Mouse (Mus musculus) inflammation-experienced regulatory T-cells, adult 16 weeks (primary cell): ENCODE results near the gene Sdhd. TPM values are rescaled to one million over a fixed set of nuclear protein-coding genes. Genes with fewer than 3 reads are reported as not detected.

Source experiments
- polyA plus RNA-seq: library from polyadenylated mRNA; unstranded; fragments of 100-300 nt; shearing (Covaris generic); gene quantifications from one replicate; pipeline ENCODE4 v1.2.1, GENCODE M21; 2017

Gene Sdhd
- polyA plus RNA-seq, result 183 TPM

GRCm38 (mm10) chr9:50603189-50603997, at the start of gene Sdhd, which contains the start of gene Timm8b:
Sdhd (minus strand) TSS chr9:50603812.
Timm8b (plus strand) TSS chr9:50603910.

GRCm38 (mm10) chr9:50616766-50617603, 13.4 kb upstream of the Sdhd start, which contains the start of the genes Pih1d2 and Nkapd1:
Pih1d2 (plus strand) TSS chr9:50617321.
Nkapd1 (minus strand) TSS chr9:50617464.

GRCm38 (mm10) chr9:50561145-50561917, 42.3 kb downstream of the Sdhd start, which contains the start of gene Tex12:
Tex12 (minus strand) TSS chr9:50561325.

GRCm38 (mm10) chr9:50555094-50555446, 48.5 kb downstream of the Sdhd start, which contains the start of gene Bco2:
Bco2 (minus strand) TSS chr9:50555181.

GRCm38 (mm10) chr9:50554241-50555093, 49.1 kb downstream of the Sdhd start, which contains the start of gene Il18:
Il18 (plus strand) TSS chr9:50554827.

Other genes starting within 250 kb of the Sdhd start
- not detected for gene Plet1, start 109.3 kb downstream of the Sdhd start, polyA plus RNA-seq
- gene Pts, start 75.1 kb downstream of the Sdhd start, polyA plus RNA-seq, result 154 TPM
- 7.0 TPM for gene Il18, start 49.0 kb downstream of the Sdhd start, polyA plus RNA-seq
- gene Bco2, start 48.6 kb downstream of the Sdhd start, polyA plus RNA-seq, result 1.7 TPM
- gene Tex12, start 42.5 kb downstream of the Sdhd start, polyA plus RNA-seq, result not detected
- gene Timm8b, start 98 bp upstream of the Sdhd start, polyA plus RNA-seq, result 95.1 TPM
- 0.40 TPM for gene Pih1d2, start 13.5 kb upstream of the Sdhd start, polyA plus RNA-seq
- 19.4 TPM for gene Nkapd1, start 13.7 kb upstream of the Sdhd start, polyA plus RNA-seq
- gene Dlat, start 56.0 kb upstream of the Sdhd start, polyA plus RNA-seq, result 48.1 TPM
- gene Dixdc1, start 135.7 kb upstream of the Sdhd start, polyA plus RNA-seq, result 0.33 TPM
- gene 2310030G06Rik, start 142.7 kb upstream of the Sdhd start, polyA plus RNA-seq, result not detected
- gene Cryab, start 147.5 kb upstream of the Sdhd start, polyA plus RNA-seq, result not detected
- not detected for gene Hspb2, start 148.5 kb upstream of the Sdhd start, polyA plus RNA-seq
- gene Fdxacb1, start 164.4 kb upstream of the Sdhd start, polyA plus RNA-seq, result 9.5 TPM
- gene Alg9, start 171.2 kb upstream of the Sdhd start, polyA plus RNA-seq, result 10.9 TPM
- gene 1110032A03Rik, start 171.7 kb upstream of the Sdhd start, polyA plus RNA-seq, result 20.7 TPM
- 91.9 TPM for gene Ppp2r1b, start 241.5 kb upstream of the Sdhd start, polyA plus RNA-seq